Mouse (Mus musculus) testis, postnatal 10 days (tissue): ENCODE data around the gene Il1b.

Source experiments
- DNase-seq: peaks from one replicate; pipeline ENCODE4 v3.0.0; 2021; ENCODE audit warnings: low spot score

The Il1b gene

GRCm38 (mm10) chr2:129368106-129368505 lies 2.8 kb downstream of the Il1b start:
- no peak for DNase-seq

- no peak for DNase-seq
Observed at GRCm38 (mm10) chr2:129367246-129367645, 3.7 kb downstream of the Il1b start.

GRCm38 (mm10) chr2:129360975-129361560 lies 9.9 kb downstream of the Il1b start:
- DNase-seq = no peak

- no peak for DNase-seq
Observed at GRCm38 (mm10) chr2:129360197-129360596, 10.7 kb downstream of the Il1b start.

GRCm38 (mm10) chr2:129338138-129338621 lies 32.8 kb downstream of the Il1b start:
- DNase-seq = no peak

GRCm38 (mm10) chr2:129333471-129333870 lies 37.5 kb downstream of the Il1b start:
- DNase-seq = no peak

GRCm38 (mm10) chr2:129330540-129330939 lies 40.4 kb downstream of the Il1b start:
- DNase-seq = no peak

- no peak for DNase-seq
Observed at GRCm38 (mm10) chr2:129330024-129330423, 40.9 kb downstream of the Il1b start.

GRCm38 (mm10) chr2:129328238-129328637 lies 42.7 kb downstream of the Il1b start:
- DNase-seq = no peak

- DNase-seq = no peak
Observed at GRCm38 (mm10) chr2:129324216-129324615, 46.7 kb downstream of the Il1b start.

- DNase-seq = no peak
Observed at GRCm38 (mm10) chr2:129322117-129322635, 48.8 kb downstream of the Il1b start.

- no peak for DNase-seq
Observed at GRCm38 (mm10) chr2:129320033-129320605, 50.8 kb downstream of the Il1b start.

GRCm38 (mm10) chr2:129315831-129316230 lies 55.1 kb downstream of the Il1b start:
- no peak for DNase-seq

- no peak for DNase-seq
Observed at GRCm38 (mm10) chr2:129314880-129315279, 56.1 kb downstream of the Il1b start.
